Mouse (Mus musculus) C2C12 (cell line): Measurements from ENCODE around the gene Ranbp3.

Source experiments
- CTCF ChIP-seq: IDR thresholded peaks from one replicate; pipeline ENCODE4 v1.5.1; 2011; ENCODE audit not compliant: control insufficient read depth, insufficient read depth, insufficient read length
- FOSL1 ChIP-seq: IDR thresholded peaks from one replicate; pipeline ENCODE4 v1.8.0; 2011; ENCODE audit warnings: mild to moderate bottlenecking, low read length; ENCODE audit not compliant: poor library complexity, insufficient read depth, severe bottlenecking

- no peak for TF ChIP-seq CTCF
- no peak for TF ChIP-seq FOSL1
Measured at GRCm38 (mm10) chr17:56706515-56706914, 33.4 kb downstream of the Ranbp3 start.
